10 mouse cellular contexts compared by ENCODE assay signal in the genomic region with DNA sequence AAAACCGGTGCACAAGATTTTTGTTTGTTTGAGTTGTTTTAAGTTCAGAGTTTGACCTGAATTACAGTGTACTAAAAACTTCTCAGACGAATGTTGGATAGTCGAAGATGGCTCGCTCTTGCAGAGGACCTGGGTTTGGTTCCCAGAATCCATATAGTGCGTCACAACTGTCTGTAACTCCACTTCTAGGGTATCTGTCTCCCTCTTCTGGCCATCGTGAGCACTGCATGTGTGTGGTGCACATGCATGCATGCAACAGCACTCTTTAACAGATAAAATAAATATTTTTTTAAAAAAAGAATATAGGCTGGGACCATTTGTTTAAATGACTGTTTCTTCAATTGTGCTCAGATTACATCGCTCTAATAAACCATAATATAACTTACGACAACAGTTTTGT. TPM values are rescaled to one million over a fixed set of nuclear protein-coding genes. Genes with fewer than 3 reads are reported as not detected.
A peak's percentile ranks its signal among the peaks of the same experiment; 100 is the strongest.
DNase-seq lines count a peak whose midpoint lies in the region; ATAC-seq and TF ChIP-seq lines count a peak whose summit lies in the region.
"Had no signal": no experiment of that assay in that cellular context is flagged by ENCODE, and none has a peak within 500 bp of the region (broad histone marks: within the 10 kb centered on the region; RNA-seq: fewer than 3 reads in every experiment).

No protein-coding gene starts in this region.

- H3K36me3 ChIP-seq in heart, postnatal 0 days (replicated peaks; ENCODE audit: control insufficient read depth, insufficient read depth, low read length): no peaks in the 10 kb centered on the region
- H3K36me3 ChIP-seq in lung, postnatal 0 days (ENCODE audit: insufficient read depth, low read length): no peaks in the 10 kb centered on the region
- H3K36me3 ChIP-seq: heart, embryonic 15.5 days had no signal

- no peak for DNase-seq in heart, postnatal 0 days (ENCODE audit: low spot score)
- DNase-seq in heart, adult 8-10 months (ENCODE audit: low spot score): no peak
- peak; percentile 43 for DNase-seq in urinary bladder, postnatal 25 days (ENCODE audit: low spot score)
- no peak for DNase-seq in urinary bladder, postnatal 4 days (ENCODE audit: low spot score in 2 of 2)
- DNase-seq in lung, postnatal 0 days (ENCODE audit: low spot score): no peak
- no peak for DNase-seq in adipocyte (ENCODE audit: low spot score)
- no peak for DNase-seq in gastrocnemius, adult 8-10 months (ENCODE audit: low spot score in 2 of 2)

- H3K4me1 ChIP-seq in heart, postnatal 0 days (ENCODE audit: control insufficient read depth, insufficient read depth): peaks cover 27% of the 10 kb centered on the region
- 0 out of 2 replicates have a peak, but pooled peaks cover 6% of the 10 kb centered on the region for H3K4me1 ChIP-seq in lung, postnatal 0 days (ENCODE audit: insufficient read depth, low read depth, low read length)

- H3K4me2 ChIP-seq in heart, postnatal 0 days (ENCODE audit: low read depth, low read length): no peak overlapping the region
- no peak overlapping the region for H3K4me2 ChIP-seq in lung, postnatal 0 days (replicated peaks; ENCODE audit: low read depth, low read length)
- H3K4me2 ChIP-seq: heart, embryonic 15.5 days had no signal

- H3K27me3 ChIP-seq in heart, postnatal 0 days (ENCODE audit: control insufficient read depth, insufficient read depth, low read length): no peaks in the 10 kb centered on the region
- no peaks in the 10 kb centered on the region for H3K27me3 ChIP-seq in lung, postnatal 0 days (replicated peaks; ENCODE audit: insufficient read depth, low read length)
- H3K27me3 ChIP-seq: heart, embryonic 15.5 days had no signal

- H3K9ac ChIP-seq in heart, postnatal 0 days (replicated peaks; ENCODE audit: low read depth, low read length): no peak overlapping the region
- no peak overlapping the region for H3K9ac ChIP-seq in lung, postnatal 0 days (replicated peaks; ENCODE audit: low read depth)
- H3K9ac ChIP-seq: heart, embryonic 15.5 days had no signal

- no peak overlapping the region for H3K4me3 ChIP-seq in heart, postnatal 0 days (ENCODE audit: low read depth, low read length)
- H3K4me3 ChIP-seq in lung, postnatal 0 days (ENCODE audit: low read depth, low read length): no peak overlapping the region
- H3K4me3 ChIP-seq: heart, embryonic 15.5 days had no signal

- H3K27ac ChIP-seq in heart, postnatal 0 days (ENCODE audit: low read depth): no peak overlapping the region
- no peak overlapping the region for H3K27ac ChIP-seq in lung, postnatal 0 days (ENCODE audit: low read length)
- H3K27ac ChIP-seq: heart, embryonic 15.5 days had no signal

- no peak for ATAC-seq in heart, postnatal 0 days (ENCODE audit: insufficient read depth, low read depth)
- no peak for ATAC-seq in lung, postnatal 0 days
- no peak for ATAC-seq in megakaryocyte-erythroid progenitor cell, adult 5-6 weeks (replicated peaks; ENCODE audit: low FRiP score, low TSS enrichment, poor library complexity, severe bottlenecking)

- WGBS in heart, postnatal 0 days: 84% methylated on average over 8 of the region's 8 CpGs
- WGBS in lung, postnatal 0 days: 80% methylated on average over 8 of the region's 8 CpGs

- no peaks in the 10 kb centered on the region; the same call in 1 of the 2 replicates for H3K9me3 ChIP-seq in heart, postnatal 0 days (replicated peaks; ENCODE audit: control insufficient read depth, low read length)
- no peaks in the 10 kb centered on the region for H3K9me3 ChIP-seq in lung, postnatal 0 days (ENCODE audit: low read length)
- H3K9me3 ChIP-seq: heart, embryonic 15.5 days had no signal

- TF ChIP-seq EP300 in heart, postnatal 0 days (IDR thresholded peaks at IDR 0.05; ENCODE audit: low read depth): no peak
- TF ChIP-seq EP300 in lung, postnatal 0 days (IDR thresholded peaks at IDR 0.05): no peak

- TF ChIP-seq CTCF in heart, postnatal 0 days (IDR thresholded peaks at IDR 0.05; ENCODE audit: low read depth): peak; percentile 44
- TF ChIP-seq CTCF in lung, postnatal 0 days (IDR thresholded peaks at IDR 0.05): peak; percentile 62

RNA-seq across cellular contexts. Expression of a gene that starts 3.1 kb away (rescaled TPM):
- 12.4 and 17.4 TPM in 2 replicates for total RNA-seq in heart, postnatal 0 days (2014; rRNA removed; ENCODE audit: low replicate concordance)
- 9.3 and 10.5 TPM in 2 replicates for polyA plus RNA-seq in heart, postnatal 0 days (2015; fragmentation: Nextera tagmentation; extraction: Ambion mirVana)
- 10 to 100 TPM; 22.1 to 40.8 (median 32.5) TPM for total RNA-seq in heart, adult 8-10 months (2022)
- polyA plus RNA-seq in lung, postnatal 0 days (2015; fragmentation: Nextera tagmentation; extraction: Ambion mirVana): 3.1 and 3.7 TPM in 2 replicates
- 3.2 and 5.4 TPM in 2 replicates for total RNA-seq in megakaryocyte-erythroid progenitor cell, adult 5-6 weeks (2014; fragmentation: Nextera tagmentation)
- total RNA-seq in megakaryocyte-erythroid progenitor cell, adult 5-6 weeks (2017): 1.6 and 1.9 TPM in 2 replicates
- 100 to 1,000 TPM; 206 to 278 (median 246) TPM for total RNA-seq in gastrocnemius, adult 8-10 months (2022)

RNA-seq across cellular contexts. Expression of a gene that starts 19.6 kb away (rescaled TPM):
- total RNA-seq in heart, postnatal 0 days (2014; rRNA removed; ENCODE audit: low replicate concordance): not detected in 2 replicates
- polyA plus RNA-seq in heart, postnatal 0 days (2015; fragmentation: Nextera tagmentation; extraction: Ambion mirVana): not detected in 2 replicates
- not detected for total RNA-seq in heart, adult 8-10 months (2022)
- not detected in 2 replicates for polyA plus RNA-seq in lung, postnatal 0 days (2015; fragmentation: Nextera tagmentation; extraction: Ambion mirVana)
- total RNA-seq in megakaryocyte-erythroid progenitor cell, adult 5-6 weeks (2014; fragmentation: Nextera tagmentation): not detected in 2 replicates
- total RNA-seq in megakaryocyte-erythroid progenitor cell, adult 5-6 weeks (2017): not detected in 2 replicates
- not detected for total RNA-seq in gastrocnemius, adult 8-10 months (2022)
- polyA plus RNA-seq: heart, embryonic 15.5 days; stomach, embryonic 16.5 days had no signal

RNA-seq across cellular contexts. Expression of a gene that starts 26.3 kb away (rescaled TPM):
- total RNA-seq in heart, postnatal 0 days (2014; rRNA removed; ENCODE audit: low replicate concordance): 3.8 and 19.2 TPM in 2 replicates
- polyA plus RNA-seq in heart, postnatal 0 days (2015; fragmentation: Nextera tagmentation; extraction: Ambion mirVana): 4.6 and 5.0 TPM in 2 replicates
- 10 to 100 TPM; 14.6 to 19.4 (median 16.1) TPM for total RNA-seq in heart, adult 8-10 months (2022)
- 6.1 and 6.5 TPM in 2 replicates for polyA plus RNA-seq in lung, postnatal 0 days (2015; fragmentation: Nextera tagmentation; extraction: Ambion mirVana)
- 1.7 and 3.3 TPM in 2 replicates for total RNA-seq in megakaryocyte-erythroid progenitor cell, adult 5-6 weeks (2014; fragmentation: Nextera tagmentation)
- 1.5 and 2.0 TPM in 2 replicates for total RNA-seq in megakaryocyte-erythroid progenitor cell, adult 5-6 weeks (2017)
- 1 to 10 TPM; 5.9 to 7.6 (median 7.5) TPM for total RNA-seq in gastrocnemius, adult 8-10 months (2022)

RNA-seq across cellular contexts. Expression of a gene that starts 44.9 kb away (rescaled TPM):
- total RNA-seq in heart, postnatal 0 days (2014; rRNA removed; ENCODE audit: low replicate concordance): 7.6 and 13.0 TPM in 2 replicates
- 10.6 and 11.9 TPM in 2 replicates for polyA plus RNA-seq in heart, postnatal 0 days (2015; fragmentation: Nextera tagmentation; extraction: Ambion mirVana)
- total RNA-seq in heart, adult 8-10 months (2022): 10 to 100 TPM in 2 of 4 experiments, 1 to 10 TPM in 2; 9.7 to 12.6 (median 10.4) TPM
- 9.5 and 9.6 TPM in 2 replicates for polyA plus RNA-seq in lung, postnatal 0 days (2015; fragmentation: Nextera tagmentation; extraction: Ambion mirVana)
- 36.2 and 36.8 TPM in 2 replicates for total RNA-seq in megakaryocyte-erythroid progenitor cell, adult 5-6 weeks (2014; fragmentation: Nextera tagmentation)
- 67.7 and 68.8 TPM in 2 replicates for total RNA-seq in megakaryocyte-erythroid progenitor cell, adult 5-6 weeks (2017)
- 10 to 100 TPM in 3 of 4 experiments, 1 to 10 TPM in 1; 9.4 to 11.6 (median 11.1) TPM for total RNA-seq in gastrocnemius, adult 8-10 months (2022)

Comparison
In these comparisons a context has a peak if more than half of its experiments do, and no peak if none do; other contexts are left out.
1. RNA of a gene that starts 3.1 kb away (total RNA-seq): 206 to 278 TPM in gastrocnemius, adult 8-10 months; 22.1 to 40.8 TPM in heart, adult 8-10 months, 12.4 to 17.4 TPM in heart, postnatal 0 days and 1.6 to 5.4 TPM in megakaryocyte-erythroid progenitor cell, adult 5-6 weeks; every median in the first group is over 4 times any median in the second.